Mouse (Mus musculus): Measurements from ENCODE around the gene Dnmt3a. TPM values are rescaled to one million over a fixed set of nuclear protein-coding genes. Genes with fewer than 3 reads are reported as not detected.

Dnmt3a gene
- polyA plus RNA-seq, 1 experiment from 2014 or later: 95.7 TPM

DNA sequence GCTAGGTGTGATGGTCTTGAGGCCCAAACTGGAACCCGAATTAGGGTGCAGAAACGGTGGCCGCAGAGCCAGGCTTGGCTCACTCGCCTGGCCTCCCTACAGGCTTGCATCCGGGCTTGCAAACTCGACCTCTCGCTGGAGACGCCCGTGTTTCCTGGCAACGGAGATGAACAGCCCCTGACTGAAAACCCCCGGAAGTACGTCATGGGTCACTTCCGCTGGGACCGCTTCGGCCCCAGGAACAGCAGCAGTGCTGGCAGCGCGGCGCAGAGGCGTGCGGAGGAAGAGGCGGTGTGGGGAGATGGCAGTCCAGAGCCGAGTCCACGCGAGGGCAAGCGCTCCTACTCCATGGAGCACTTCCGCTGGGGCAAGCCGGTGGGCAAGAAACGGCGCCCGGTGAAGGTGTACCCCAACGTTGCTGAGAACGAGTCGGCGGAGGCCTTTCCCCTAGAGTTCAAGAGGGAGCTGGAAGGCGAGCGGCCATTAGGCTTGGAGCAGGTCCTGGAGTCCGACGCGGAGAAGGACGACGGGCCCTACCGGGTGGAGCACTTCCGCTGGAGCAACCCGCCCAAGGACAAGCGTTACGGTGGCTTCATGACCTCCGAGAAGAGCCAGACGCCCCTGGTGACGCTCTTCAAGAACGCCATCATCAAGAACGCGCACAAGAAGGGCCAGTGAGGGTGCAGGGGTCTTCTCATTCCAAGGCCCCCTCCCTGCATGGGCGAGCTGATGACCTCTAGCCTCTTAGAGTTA lies 154.2 kb downstream of the Dnmt3a start:
- H3K36me3 ChIP-seq: peaks cover 19% of the 10 kb centered on the region
- H3K9me3 ChIP-seq: no peaks in the 10 kb centered on the region
- WGBS: 1% methylated on average over 53 of the region's 53 CpGs
- H3K4me1 ChIP-seq (replicated peaks): peaks cover 12% of the 10 kb centered on the region
- ATAC-seq (ENCODE audit: low read depth): peak; percentile 98
- peak overlapping the region; percentile 68 for H3K4me3 ChIP-seq
- peak overlapping the region; percentile 87 for H3K9ac ChIP-seq
- H3K4me2 ChIP-seq: peak overlapping the region; percentile 83
- peak overlapping the region; percentile 96 for H3K27ac ChIP-seq (replicated peaks)
- H3K27me3 ChIP-seq: peaks cover 27% of the 10 kb centered on the region

DNA sequence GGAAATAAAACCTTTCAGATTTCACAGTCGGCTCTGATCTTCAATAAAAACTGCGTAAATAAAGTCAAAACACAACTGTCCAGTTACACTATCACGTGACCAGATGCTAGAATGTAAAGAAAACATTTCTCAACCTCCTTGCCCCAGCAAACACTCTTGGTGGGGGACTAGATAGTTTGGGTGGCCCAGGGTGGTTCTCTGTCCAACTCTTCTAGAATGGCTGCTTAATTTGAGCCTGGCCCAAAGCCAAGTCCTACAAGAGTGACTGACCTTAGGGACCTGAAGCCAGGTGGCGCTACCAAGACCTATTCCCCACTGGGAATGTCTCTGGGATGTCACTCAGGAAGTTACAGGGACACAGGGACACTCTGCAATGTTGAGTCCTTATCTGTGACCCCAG lies 154.7 kb downstream of the Dnmt3a start:
- Histone ChIP-seq H3K4me1 (replicated peaks) (peaks cover 12% of the 10 kb centered on the region), H3K4me2 (peak overlapping the region; percentile 83), H3K9me3 (no peaks in the 10 kb centered on the region), H3K4me3 (peak overlapping the region; percentile 68), H3K36me3 (peaks cover 25% of the 10 kb centered on the region), H3K9ac (peak overlapping the region; percentile 87), H3K27me3 (peaks cover 21% of the 10 kb centered on the region), H3K27ac (replicated peaks) (peak overlapping the region; percentile 96)
- no peak for ATAC-seq (ENCODE audit: low read depth)
- 46% methylated on average over 4 of the region's 4 CpGs for WGBS

Other genes starting within 250 kb of the Dnmt3a start
- gene Dtnb, start 233.6 kb upstream of the Dnmt3a start, polyA plus RNA-seq (2015; fragmentation: Nextera tagmentation; extraction: Ambion mirVana): 41.3 and 44.8 TPM in 2 replicates
- gene Pomc, start 148.9 kb downstream of the Dnmt3a start, polyA plus RNA-seq (2015; fragmentation: Nextera tagmentation; extraction: Ambion mirVana): 3.7 and 4.7 TPM in 2 replicates
- 32.8 and 34.6 TPM in 2 replicates for gene Efr3b, start 232.9 kb downstream of the Dnmt3a start, polyA plus RNA-seq (2015; fragmentation: Nextera tagmentation; extraction: Ambion mirVana)